Mouse (Mus musculus): ENCODE measurements at regions not wholly inside any gene's neighbourhood (a gene's known extent, or its start where the extent isn't known, plus 50 kb on each side); places are given as distances from the start of the nearest gene placed in this dataset.

DNA sequence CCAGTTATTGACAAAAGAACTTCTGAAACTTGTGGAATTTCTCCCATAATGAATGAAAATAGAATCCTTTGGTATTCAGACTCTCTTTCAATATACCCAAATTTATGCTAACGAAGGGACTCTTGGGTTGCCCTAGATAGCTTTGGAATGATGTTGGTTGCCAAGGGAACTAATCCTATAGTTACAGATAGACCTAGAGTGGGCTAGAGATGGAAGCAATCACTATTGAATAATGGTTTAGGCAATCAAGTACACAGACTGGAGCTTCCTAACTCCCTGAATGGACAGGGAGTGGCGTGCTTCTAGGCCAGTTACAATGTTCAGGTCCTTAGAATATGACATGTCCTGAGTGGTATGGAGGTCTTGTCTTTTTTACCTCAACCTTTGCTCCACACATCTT is 354.3 kb upstream of the Tmpo start:
- TF ChIP-seq CTCF (IDR thresholded peaks at IDR 0.05; ENCODE audit: low read depth, low read length), result no peak
- no peak for TF ChIP-seq POLR2A (IDR thresholded peaks at IDR 0.05; ENCODE audit: extremely low read depth, insufficient read depth, low read length)

Measured in liver, adult 2 months (tissue).